Mouse (Mus musculus) liver, embryonic 13.5 days (tissue): ENCODE data around the gene Fam222a. TPM values are rescaled to one million over a fixed set of nuclear protein-coding genes. Genes with fewer than 3 reads are reported as not detected.
A peak's percentile ranks its signal among the peaks of the same experiment; 100 is the strongest.

ENCODE experiments used
- ATAC-seq: fragments of 200-750 bp; cut with Nextera tagmentation; 2 replicates; pipeline ENCODE4 v1.8.0; 2017; ENCODE audit warnings: low read depth, mild to moderate bottlenecking, moderate number of reproducible peaks, moderate library complexity
- DNase-seq: peaks from one replicate; pipeline ENCODE4 v3.0.0; 2022
- H3K27ac ChIP-seq: fragments of 300-500 bp; sonication (generic); 2 replicates; pipeline ENCODE4 v1.5.1; 2015; ENCODE audit warnings: moderate library complexity, mild to moderate bottlenecking, inconsistent platforms
- H3K27me3 ChIP-seq: fragments of 300-500 bp; sonication (generic); 2 replicates; pipeline ENCODE4 v1.6.1; 2015; ENCODE audit warnings: mild to moderate bottlenecking, inconsistent platforms
- H3K36me3 ChIP-seq: fragments of 300-500 bp; sonication (generic); 2 replicates; pipeline ENCODE4 v1.6.1; 2015; ENCODE audit warnings: mild to moderate bottlenecking, inconsistent platforms
- H3K4me1 ChIP-seq: fragments of 300-500 bp; sonication (generic); replicated peaks from 2 replicates; pipeline ENCODE4 v1.6.1; 2015; ENCODE audit warnings: inconsistent platforms
- H3K4me2 ChIP-seq: fragments of 300-500 bp; sonication (generic); 2 replicates; pipeline ENCODE4 v1.6.1; 2015; ENCODE audit warnings: inconsistent platforms, mild to moderate bottlenecking, moderate library complexity
- H3K4me3 ChIP-seq: fragments of 300-500 bp; sonication (generic); replicated peaks from 2 replicates; pipeline ENCODE4 v1.5.1; 2015; ENCODE audit warnings: mild to moderate bottlenecking, inconsistent platforms
- H3K9ac ChIP-seq: fragments of 300-500 bp; sonication (generic); 2 replicates; pipeline ENCODE4 v1.6.1; 2015; ENCODE audit warnings: mild to moderate bottlenecking, inconsistent platforms
- H3K9me3 ChIP-seq: fragments of 300-500 bp; sonication (generic); replicated peaks from 2 replicates; pipeline ENCODE4 v1.6.1; 2016; ENCODE audit warnings: inconsistent platforms
- WGBS: fragments of 180-500 bp; shearing (Covaris S2); methylation state at CpG from one replicate; pipeline ENCODE4 v1.1.7; 2015; ENCODE audit not compliant: insufficient replicate concordance; 5-methylcytosine and 5-hydroxymethylcytosine counted together
- polyA plus RNA-seq: library from polyadenylated mRNA; unstranded; fragments of >200 nt; fragmentation: Nextera tagmentation; extraction: Ambion mirVana; gene quantifications from 2 replicates; pipeline ENCODE4 v1.2.1, GENCODE M21; 2015

Gene Fam222a
- polyA plus RNA-seq, 1 experiment from 2014 or later: 0.58 TPM

DNA sequence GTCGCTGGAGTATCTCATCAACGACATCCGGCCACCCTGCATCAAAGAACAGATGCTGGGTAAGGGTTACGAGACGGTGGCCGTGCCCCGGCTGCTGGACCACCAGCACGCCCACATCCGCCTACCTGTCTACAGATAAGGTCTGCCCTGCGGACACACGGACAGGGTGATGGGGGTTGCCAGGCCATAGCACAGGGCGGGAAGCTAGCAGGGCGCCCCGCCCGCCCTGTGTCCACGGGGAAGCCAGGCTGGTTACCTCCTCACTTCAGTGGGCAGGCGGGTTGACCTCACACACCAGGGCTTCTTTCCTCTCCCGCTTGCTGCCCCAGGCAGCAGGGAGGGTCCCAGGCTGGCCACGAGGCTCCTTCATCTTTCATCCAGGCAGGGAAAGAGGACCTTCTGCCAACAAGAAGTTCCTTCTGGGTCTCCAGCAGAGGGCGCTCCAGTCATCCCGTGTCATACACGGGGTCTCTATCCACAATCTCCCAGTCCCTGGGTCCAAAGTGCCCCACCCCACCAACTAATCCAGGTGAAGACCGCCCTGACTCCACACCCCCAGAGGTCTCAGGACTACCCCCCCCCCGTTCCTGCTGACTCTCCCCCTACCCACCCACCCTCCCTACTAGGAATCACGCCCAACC is 44.3 kb downstream of the Fam222a start:
- H3K27ac ChIP-seq: no peak overlapping the region
- DNase-seq: no peak
- H3K27me3 ChIP-seq: peaks cover 11% of the 10 kb centered on the region; the same call in 1 of the 2 replicates
- no peaks in the 10 kb centered on the region for H3K9me3 ChIP-seq
- peaks cover 51% of the 10 kb centered on the region for H3K4me1 ChIP-seq
- no peaks in the 10 kb centered on the region for H3K36me3 ChIP-seq
- H3K4me2 ChIP-seq: no peak overlapping the region
- WGBS: 45% methylated on average over 25 of the region's 25 CpGs
- ATAC-seq: no peak
- H3K4me3 ChIP-seq: no peak overlapping the region
- no peak overlapping the region for H3K9ac ChIP-seq

DNA sequence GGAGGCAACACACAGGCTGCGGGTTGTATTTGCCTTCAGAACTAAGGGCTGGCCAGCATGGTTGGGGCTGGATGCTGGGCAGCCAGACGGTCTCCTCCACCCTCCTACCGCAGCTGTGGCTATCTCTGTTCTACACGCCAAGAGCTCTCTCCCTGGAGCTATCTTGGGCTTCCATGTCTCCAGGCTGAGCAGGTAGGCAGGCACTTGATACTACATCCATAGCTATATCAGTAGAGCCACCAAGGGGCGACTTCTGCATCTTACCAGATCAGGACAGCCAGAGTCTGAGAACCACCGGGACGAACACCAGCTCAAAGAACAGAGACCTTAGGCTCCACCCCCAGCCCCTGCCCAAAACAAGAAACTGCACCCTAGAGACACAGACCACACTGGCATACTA is 47.0 kb downstream of the Fam222a start:
- H3K27me3 ChIP-seq: peaks cover 8% of the 10 kb centered on the region; the same call in 1 of the 2 replicates
- no peaks in the 10 kb centered on the region for H3K9me3 ChIP-seq
- H3K4me2 ChIP-seq: peak overlapping the region; percentile 26
- ATAC-seq (peak; percentile 87), DNase-seq (peak; percentile 64)
- H3K27ac ChIP-seq: peak overlapping the region; percentile 53
- H3K9ac ChIP-seq: no peak overlapping the region
- no peaks in the 10 kb centered on the region for H3K36me3 ChIP-seq
- WGBS: 18% methylated on average over 7 of the region's 7 CpGs
- H3K4me1 ChIP-seq: peaks cover 49% of the 10 kb centered on the region
- no peak overlapping the region for H3K4me3 ChIP-seq

DNA sequence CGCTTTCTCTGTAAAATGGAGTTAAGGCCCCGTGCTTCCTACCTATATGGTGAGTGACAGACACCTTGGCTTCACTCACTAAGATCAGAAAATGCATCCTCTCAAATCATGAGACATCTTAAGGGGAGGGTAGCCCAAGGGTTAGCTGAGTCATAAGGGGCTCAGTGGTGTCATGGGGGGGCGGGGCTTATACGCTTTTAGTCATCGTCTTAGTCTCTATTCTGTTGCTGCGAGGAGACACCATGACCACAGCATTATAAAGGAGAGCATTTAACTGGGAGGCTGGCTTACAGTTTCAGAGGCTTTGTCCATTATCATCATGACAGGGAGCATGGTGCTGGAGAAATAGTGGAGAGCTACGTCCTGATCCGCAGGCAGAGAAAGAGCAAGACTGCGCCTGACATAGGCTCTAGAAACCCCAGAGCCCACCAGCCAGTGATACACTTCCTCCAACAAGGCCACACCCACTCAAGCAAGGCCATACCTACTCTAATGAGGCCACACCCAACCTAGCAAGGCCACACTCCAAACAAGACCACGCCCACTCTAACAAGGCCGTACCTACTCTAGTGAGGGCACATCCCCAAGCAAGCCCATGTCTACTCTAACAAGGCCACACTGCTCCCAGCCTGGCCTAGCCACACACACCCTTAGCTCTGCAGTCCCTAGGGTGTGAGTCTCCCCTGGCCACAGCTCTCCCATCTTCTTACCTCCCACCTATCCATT is 48.7 kb downstream of the Fam222a start:
- ATAC-seq: no peak
- no peaks in the 10 kb centered on the region for H3K27me3 ChIP-seq
- H3K4me3 ChIP-seq: no peak overlapping the region
- no peak overlapping the region for H3K9ac ChIP-seq
- peak; percentile 46 for DNase-seq
- H3K36me3 ChIP-seq: no peaks in the 10 kb centered on the region
- 61% methylated on average over 11 of the region's 11 CpGs for WGBS
- no peak overlapping the region for H3K4me2 ChIP-seq
- H3K4me1 ChIP-seq: peaks cover 44% of the 10 kb centered on the region
- no peak overlapping the region for H3K27ac ChIP-seq
- H3K9me3 ChIP-seq: no peaks in the 10 kb centered on the region

DNA sequence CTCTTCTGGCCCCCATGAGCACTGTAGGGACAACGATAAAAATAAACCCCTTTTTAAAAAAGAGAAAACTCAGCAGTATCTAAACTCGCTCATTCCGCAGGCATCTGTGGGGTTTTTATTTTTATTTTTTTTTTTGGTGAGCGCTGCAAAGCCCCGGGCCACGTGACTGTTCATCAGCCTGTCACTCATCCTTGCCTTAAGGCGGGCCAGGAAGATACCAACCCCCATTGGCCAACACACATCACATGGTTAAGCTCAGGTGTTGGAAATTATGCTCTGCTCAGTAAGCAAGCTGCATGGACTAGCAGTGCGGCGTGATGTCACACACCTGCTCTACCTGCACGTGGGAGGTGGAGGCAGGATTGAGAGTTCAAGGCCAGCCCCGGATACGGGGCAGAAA is 50.0 kb downstream of the Fam222a start:
- no peaks in the 10 kb centered on the region for H3K27me3 ChIP-seq
- peaks cover 38% of the 10 kb centered on the region for H3K4me1 ChIP-seq
- ATAC-seq (no peak), DNase-seq (no peak)
- H3K9ac ChIP-seq: no peak overlapping the region
- no peak overlapping the region for H3K4me3 ChIP-seq
- no peaks in the 10 kb centered on the region for H3K9me3 ChIP-seq
- no peak overlapping the region for H3K4me2 ChIP-seq
- no peak overlapping the region for H3K27ac ChIP-seq
- H3K36me3 ChIP-seq: no peaks in the 10 kb centered on the region
- 62% methylated on average over 12 of the region's 12 CpGs for WGBS

DNA sequence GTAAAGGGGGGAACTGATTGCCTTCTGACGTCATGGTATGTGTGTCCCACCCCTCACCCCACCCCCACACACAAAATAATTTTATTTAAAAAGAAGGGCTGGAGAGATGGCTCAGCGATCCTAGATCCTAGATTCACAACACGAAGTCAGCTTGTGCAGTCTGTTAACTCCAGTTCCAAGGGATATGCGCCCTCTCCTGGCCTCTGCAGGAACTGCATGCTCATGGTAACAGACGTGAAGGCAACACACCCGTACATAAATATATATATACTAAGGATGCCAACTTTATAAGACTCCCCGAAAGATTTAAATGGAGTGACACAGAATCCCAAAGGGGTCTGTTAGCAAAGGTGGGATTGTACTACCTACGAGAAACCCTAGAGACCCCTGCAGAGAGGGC is 51.0 kb downstream of the Fam222a start:
- 17% methylated on average over 8 of the region's 8 CpGs for WGBS

DNA sequence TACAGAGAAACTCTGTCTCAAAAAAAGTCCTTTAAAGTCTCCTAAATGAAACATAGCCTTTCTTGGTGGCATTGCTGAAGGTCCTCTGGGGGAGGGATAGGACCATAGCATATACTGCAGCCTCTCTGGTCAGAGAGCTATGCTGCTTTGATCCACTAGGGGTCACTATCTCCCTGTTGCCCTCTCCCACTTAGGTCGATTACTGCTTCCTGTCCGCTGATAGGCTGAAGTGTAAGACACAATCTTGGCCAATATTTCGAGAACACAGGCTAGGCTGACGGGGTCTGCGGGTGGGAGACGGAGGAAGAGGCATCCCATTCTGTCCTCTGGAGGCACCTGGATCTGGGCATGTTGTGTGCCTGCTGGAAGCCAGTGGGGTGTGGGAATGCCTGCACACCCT is 52.5 kb downstream of the Fam222a start:
- no peak overlapping the region for H3K9ac ChIP-seq
- peaks cover 20% of the 10 kb centered on the region for H3K4me1 ChIP-seq
- no peaks in the 10 kb centered on the region for H3K36me3 ChIP-seq
- no peak overlapping the region for H3K4me3 ChIP-seq
- ATAC-seq (no peak), DNase-seq (no peak)
- no peak overlapping the region for H3K27ac ChIP-seq
- no peak overlapping the region for H3K4me2 ChIP-seq
- no peaks in the 10 kb centered on the region for H3K27me3 ChIP-seq
- no peaks in the 10 kb centered on the region for H3K9me3 ChIP-seq
- 26% methylated on average over 6 of the region's 6 CpGs for WGBS

More for the DNA sequence above, 51.0 kb downstream of the Fam222a start:
- Histone ChIP-seq H3K4me1 (peaks cover 35% of the 10 kb centered on the region), H3K4me2 (no peak overlapping the region), H3K27ac (no peak overlapping the region), H3K36me3 (no peaks in the 10 kb centered on the region), H3K4me3 (no peak overlapping the region), H3K9me3 (no peaks in the 10 kb centered on the region), H3K9ac (no peak overlapping the region), H3K27me3 (no peaks in the 10 kb centered on the region)
- DNase-seq (peak; percentile 68), ATAC-seq (no peak)

DNA sequence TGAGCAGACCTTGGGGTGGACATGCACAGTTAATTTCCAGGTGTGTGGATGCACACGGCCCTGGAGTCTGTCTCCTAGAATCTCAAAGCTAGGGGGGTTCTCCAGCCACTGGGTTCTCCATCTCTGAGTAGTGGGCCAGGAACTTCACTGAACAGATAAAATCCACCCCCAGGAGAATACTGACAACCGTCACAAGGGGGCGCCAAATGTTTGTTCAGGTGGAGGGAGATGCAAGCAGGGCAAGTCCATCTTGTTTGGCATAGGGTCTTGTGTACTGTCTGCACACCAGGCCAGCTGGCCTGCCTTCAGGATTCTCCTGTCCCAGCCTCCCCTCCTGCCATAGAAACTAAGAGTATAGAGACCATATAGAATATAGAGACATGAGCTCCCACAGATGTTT is 57.8 kb downstream of the Fam222a start:
- Histone ChIP-seq H3K36me3 (no peaks in the 10 kb centered on the region), H3K4me3 (no peak overlapping the region), H3K27me3 (no peaks in the 10 kb centered on the region), H3K9ac (no peak overlapping the region), H3K27ac (no peak overlapping the region), H3K4me1 (no peaks in the 10 kb centered on the region), H3K4me2 (no peak overlapping the region), H3K9me3 (no peaks in the 10 kb centered on the region)
- WGBS: 8% methylated on average over 3 of the region's 3 CpGs
- DNase-seq: no peak
- no peak for ATAC-seq

DNA sequence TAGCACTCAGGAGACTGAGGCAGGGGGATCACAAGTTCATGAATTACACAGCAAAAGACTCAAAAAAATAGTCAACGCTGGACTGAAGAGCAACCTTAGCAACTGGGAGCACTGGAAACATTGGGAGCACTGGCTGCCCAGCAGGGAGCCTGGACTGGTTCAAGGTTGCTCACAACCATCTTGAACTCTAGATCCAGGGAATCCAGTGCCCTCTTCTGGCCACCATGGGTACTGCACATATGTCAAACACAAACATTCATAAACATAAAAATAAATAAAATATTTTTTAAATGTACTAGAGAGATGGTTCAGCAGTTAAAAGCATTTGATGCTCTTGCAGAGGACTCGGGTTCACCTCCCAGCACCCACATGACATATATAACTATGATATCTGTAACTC is 63.5 kb downstream of the Fam222a start:
- Histone ChIP-seq H3K4me3 (no peak overlapping the region), H3K36me3 (no peaks in the 10 kb centered on the region), H3K27me3 (no peaks in the 10 kb centered on the region), H3K4me2 (no peak overlapping the region), H3K27ac (no peak overlapping the region), H3K9me3 (no peaks in the 10 kb centered on the region), H3K4me1 (no peaks in the 10 kb centered on the region), H3K9ac (no peak overlapping the region)
- WGBS: 32% methylated on average over 2 of the region's 2 CpGs
- ATAC-seq: no peak
- no peak for DNase-seq

DNA sequence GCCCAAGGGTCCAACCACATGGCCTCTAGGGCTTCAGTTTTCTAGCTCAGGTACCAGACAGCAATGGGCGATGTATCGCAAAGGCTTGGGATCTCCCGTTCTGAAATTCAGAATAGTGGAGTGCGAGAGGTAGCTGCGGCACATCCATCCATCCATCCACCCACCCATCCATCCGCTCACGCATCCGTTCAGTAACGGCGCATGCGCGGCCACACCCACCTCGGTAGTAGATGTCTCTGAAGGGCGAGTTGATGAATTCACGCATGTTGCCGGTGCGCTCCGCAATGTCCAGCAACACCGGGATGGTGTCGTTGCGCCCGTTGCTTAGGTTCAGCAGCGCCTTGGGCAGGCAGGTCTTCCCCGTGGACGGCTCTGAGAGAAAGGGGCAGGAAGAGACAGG is 68.3 kb downstream of the Fam222a start:
- ATAC-seq (no peak), DNase-seq (no peak)
- Histone ChIP-seq H3K27me3 (peaks cover 14% of the 10 kb centered on the region), H3K36me3 (no peaks in the 10 kb centered on the region), H3K27ac (no peak overlapping the region), H3K9me3 (no peaks in the 10 kb centered on the region), H3K9ac (no peak overlapping the region), H3K4me3 (no peak overlapping the region), H3K4me2 (no peak overlapping the region), H3K4me1 (peaks cover 7% of the 10 kb centered on the region)
- 69% methylated on average over 25 of the region's 25 CpGs for WGBS

DNA sequence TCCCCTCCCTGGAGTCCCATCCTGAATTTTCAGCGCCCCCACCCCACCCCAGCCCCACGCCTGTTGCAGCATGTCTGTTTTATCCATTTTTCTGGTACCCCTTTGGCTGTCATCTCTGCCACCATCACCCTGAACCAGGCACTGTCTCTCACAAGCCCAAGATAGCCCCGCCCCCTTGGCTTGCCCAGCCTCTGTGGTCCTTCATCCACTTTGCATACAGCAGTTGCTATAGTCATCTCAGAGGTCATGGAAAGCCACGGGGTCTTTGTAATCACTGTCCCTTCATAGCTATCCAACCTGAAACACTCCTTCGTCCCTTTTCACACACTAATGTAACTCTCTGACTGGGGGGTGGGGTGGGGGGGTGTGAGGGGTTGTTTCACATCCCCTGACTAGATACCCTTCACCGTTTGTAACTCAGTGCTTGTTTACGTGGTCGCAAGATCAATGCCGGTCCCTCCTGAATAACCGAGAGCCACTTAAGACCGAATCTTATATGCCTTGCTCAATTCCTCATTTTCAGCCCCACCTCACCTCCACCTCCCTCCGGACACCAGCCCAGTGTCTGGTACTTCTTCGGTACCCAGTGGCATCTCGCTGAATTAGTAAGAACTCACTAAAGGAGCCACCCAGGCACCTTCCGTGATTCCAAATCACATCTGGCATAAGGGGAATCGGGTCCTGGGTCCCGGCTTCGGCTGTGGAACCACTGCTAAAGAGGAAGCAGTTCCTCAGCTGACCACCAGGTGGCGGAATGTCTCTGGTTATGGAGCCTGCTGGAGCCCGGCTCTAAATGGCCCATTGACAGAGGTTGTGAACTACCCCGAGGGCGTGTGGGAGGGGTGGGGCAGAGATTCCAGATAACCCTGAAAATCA is 71.2 kb downstream of the Fam222a start:
- peaks cover 21% of the 10 kb centered on the region for H3K27me3 ChIP-seq
- no peak overlapping the region for H3K27ac ChIP-seq
- no peak overlapping the region for H3K9ac ChIP-seq
- no peak overlapping the region for H3K4me3 ChIP-seq
- H3K4me2 ChIP-seq: no peak overlapping the region
- no peaks in the 10 kb centered on the region for H3K36me3 ChIP-seq
- 14% methylated on average over 22 of the region's 22 CpGs for WGBS
- peaks cover 7% of the 10 kb centered on the region for H3K4me1 ChIP-seq
- ATAC-seq: peak; percentile 63
- DNase-seq: peak; percentile 68
- H3K9me3 ChIP-seq: no peaks in the 10 kb centered on the region

DNA sequence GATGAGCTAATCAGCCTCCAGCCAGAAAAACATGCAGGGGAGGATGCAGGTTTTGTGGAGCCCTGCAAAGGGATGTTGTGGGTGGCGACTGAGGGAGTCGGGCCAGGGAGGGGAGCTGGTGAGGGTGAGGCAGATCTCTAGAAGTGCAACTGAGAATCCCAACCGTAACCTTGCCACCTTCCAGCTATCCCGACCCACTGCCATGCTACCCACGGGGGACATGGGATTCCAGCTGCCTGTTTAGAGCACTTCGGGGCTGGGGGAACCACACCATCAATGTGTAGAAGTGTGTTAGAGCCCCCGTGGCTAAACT is 71.8 kb downstream of the Fam222a start:
- H3K4me3 ChIP-seq: no peak overlapping the region
- H3K36me3 ChIP-seq: no peaks in the 10 kb centered on the region
- H3K4me2 ChIP-seq: no peak overlapping the region
- ATAC-seq (peak; percentile 24; the same call in 1 of the 2 replicates), DNase-seq (no peak)
- no peak overlapping the region for H3K9ac ChIP-seq
- H3K27me3 ChIP-seq: peaks cover 21% of the 10 kb centered on the region
- 20% methylated on average over 7 of the region's 7 CpGs for WGBS
- no peak overlapping the region for H3K27ac ChIP-seq
- H3K9me3 ChIP-seq: no peaks in the 10 kb centered on the region
- peaks cover 7% of the 10 kb centered on the region for H3K4me1 ChIP-seq
